8 mouse cellular contexts compared by ENCODE assay signal in the genomic region with DNA sequence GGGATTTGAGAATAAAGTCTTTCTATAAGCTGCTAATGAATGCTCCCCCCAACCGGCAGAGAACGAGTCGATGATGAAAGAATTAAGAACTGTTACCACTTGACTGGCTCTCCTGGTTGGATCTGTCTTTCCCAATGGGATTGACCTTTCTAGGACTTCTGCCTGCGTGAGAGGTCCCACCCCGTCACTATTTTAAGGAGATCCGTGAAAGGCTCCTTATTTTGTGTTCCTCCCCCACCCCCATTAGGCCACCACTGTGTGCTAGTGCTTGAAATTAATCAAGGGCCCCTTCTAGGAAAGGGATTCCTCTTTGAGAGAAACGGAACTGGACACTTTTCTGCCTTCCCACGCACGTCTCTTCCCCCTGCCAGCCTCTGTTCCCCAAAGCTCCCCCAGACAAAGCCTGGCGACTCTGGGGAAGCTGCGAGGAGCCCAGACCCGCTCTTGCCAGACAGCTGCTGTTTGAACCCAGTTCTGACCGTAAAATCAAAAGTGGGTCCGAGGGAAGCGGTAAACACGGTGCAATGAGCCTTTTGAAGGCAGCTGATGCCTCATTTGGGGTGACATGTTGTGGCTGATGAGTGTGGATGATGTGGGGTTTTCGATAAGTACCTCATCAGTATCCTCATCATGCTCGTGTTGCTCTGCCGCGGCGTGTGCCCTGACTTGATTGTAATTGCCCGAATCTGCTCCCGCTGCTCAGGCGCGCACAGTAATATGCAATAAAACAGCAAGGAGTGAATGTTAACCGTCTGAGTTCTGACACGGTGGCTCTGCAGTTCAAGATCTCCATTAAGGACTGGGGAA. TPM values are rescaled to one million over a fixed set of nuclear protein-coding genes. Genes with fewer than 3 reads are reported as not detected.
DNase-seq lines count a peak whose midpoint lies in the region; ATAC-seq and TF ChIP-seq lines count a peak whose summit lies in the region.

No protein-coding gene starts in this region.

- no peak for DNase-seq in gastrocnemius, adult 2 months
- no peak for DNase-seq in gastrocnemius, postnatal 14 days
- no peak for DNase-seq in ES-E14 (ENCODE audit: low read depth, low spot score)
- no peak for DNase-seq in liver, postnatal 0 days
- no peak for DNase-seq in cerebellum, adult 8-10 months
- DNase-seq in thymus, postnatal 36 days = no peak

- peak overlapping the region; percentile 75 for H3K4me2 ChIP-seq in forebrain, embryonic 16.5 days (ENCODE audit: low read length)
- peak overlapping the region; percentile 66 for H3K4me2 ChIP-seq in liver, postnatal 0 days (ENCODE audit: low read depth, low read length)

- no peaks in the 10 kb centered on the region for H3K9me3 ChIP-seq in ES-E14 (ENCODE audit: control insufficient read depth, insufficient read depth, low read depth, low read length)
- H3K9me3 ChIP-seq in forebrain, embryonic 16.5 days (ENCODE audit: control insufficient read depth, low read length) = no peaks in the 10 kb centered on the region
- H3K9me3 ChIP-seq in liver, postnatal 0 days (ENCODE audit: low read length) = no peaks in the 10 kb centered on the region

- no peaks in the 10 kb centered on the region for H3K36me3 ChIP-seq in ES-E14 (ENCODE audit: control insufficient read depth, insufficient read depth, low read length, poor library complexity, severe bottlenecking)
- H3K36me3 ChIP-seq in forebrain, embryonic 16.5 days (ENCODE audit: control insufficient read depth, insufficient read depth) = no peaks in the 10 kb centered on the region
- H3K36me3 ChIP-seq in liver, postnatal 0 days (replicated peaks; ENCODE audit: insufficient read depth, low read length) = no peaks in the 10 kb centered on the region

- H3K4me1 ChIP-seq in ES-E14 (ENCODE audit: control insufficient read depth in 2 of 2, insufficient read depth in 2 of 2, low read length in 2 of 2, poor library complexity in 1 of 2) = peaks cover 19 to 23% of the 10 kb centered on the region in 2 experiments
- H3K4me1 ChIP-seq in forebrain, embryonic 16.5 days (replicated peaks; ENCODE audit: control insufficient read depth, insufficient read depth, low read length) = peaks cover 18% of the 10 kb centered on the region
- H3K4me1 ChIP-seq in liver, postnatal 0 days (ENCODE audit: insufficient read depth) = no peaks in the 10 kb centered on the region; the same call in 1 of the 2 replicates
- peaks cover 11% of the 10 kb centered on the region for H3K4me1 ChIP-seq in olfactory bulb, adult 2 months (ENCODE audit: control insufficient read depth, insufficient read depth, low read length)

- TF ChIP-seq EP300 in liver, postnatal 0 days (IDR thresholded peaks at IDR 0.05; ENCODE audit: low read depth) = no peak

- peaks cover 5% of the 10 kb centered on the region; the same call in 1 of the 2 replicates for H3K27me3 ChIP-seq in forebrain, embryonic 16.5 days (replicated peaks; ENCODE audit: control insufficient read depth, insufficient read depth, low read length)
- H3K27me3 ChIP-seq in liver, postnatal 0 days (ENCODE audit: insufficient read depth, low read length) = no peaks in the 10 kb centered on the region

- TF ChIP-seq POLR2A in olfactory bulb, adult 2 months (IDR thresholded peaks at IDR 0.05; ENCODE audit: insufficient read depth, low read depth, low read length) = no peak

- in situ Hi-C loops in ES-E14 (cut with MboI; ENCODE audit: low sequenced_read_pairs in 2 of 2, unreplicated experiment in 2 of 2) = no loop called here

- no peak overlapping the region for H3K27ac ChIP-seq in gastrocnemius, adult 2 months
- H3K27ac ChIP-seq in ES-E14 (ENCODE audit: insufficient read depth, low read depth, low read length, poor library complexity, severe bottlenecking) = no peak overlapping the region; the same call in 1 of the 2 replicates
- H3K27ac ChIP-seq in forebrain, embryonic 16.5 days (ENCODE audit: low read length) = peak overlapping the region; percentile 58; the same call in 1 of the 2 replicates
- no peak overlapping the region for H3K27ac ChIP-seq in liver, postnatal 0 days (ENCODE audit: low read depth)
- H3K27ac ChIP-seq in olfactory bulb, adult 2 months (ENCODE audit: insufficient read depth, low read depth, low read length) = no peak overlapping the region

- intact Hi-C loops in gastrocnemius, adult 2 months (cut with DNase I) = no loop called here
- intact Hi-C loops in gastrocnemius, postnatal 14 days (cut with DNase I; ENCODE audit: low total_unique reads) = no loop called here

- H3K9ac ChIP-seq in ES-E14 (ENCODE audit: insufficient read depth, low read depth, low read length, poor library complexity, severe bottlenecking) = peak overlapping the region; percentile 14; the same call in 1 of the 2 replicates
- peak overlapping the region; percentile 59 for H3K9ac ChIP-seq in forebrain, embryonic 16.5 days (replicated peaks; ENCODE audit: low read depth, low read length)
- H3K9ac ChIP-seq in liver, postnatal 0 days (replicated peaks) = no peak overlapping the region

- peak overlapping the region; percentile 63 for H3K4me3 ChIP-seq in gastrocnemius, adult 2 months
- H3K4me3 ChIP-seq in ES-E14 (ENCODE audit: insufficient read depth in 1 of 2, low read depth in 1 of 2, low read length in 2 of 2, poor library complexity in 1 of 2, severe bottlenecking in 1 of 2) = peak overlapping the region; percentile 10 to 50
- H3K4me3 ChIP-seq in forebrain, embryonic 16.5 days (replicated peaks; ENCODE audit: low read length) = peak overlapping the region; percentile 45
- H3K4me3 ChIP-seq in liver, postnatal 0 days (ENCODE audit: low read depth, low read length) = peak overlapping the region; percentile 36
- H3K4me3 ChIP-seq in olfactory bulb, adult 2 months (ENCODE audit: insufficient read depth, low read depth, low read length) = peak overlapping the region; percentile 51

- 6% methylated on average over 27 of the region's 27 CpGs for WGBS in forebrain, embryonic 16.5 days
- WGBS in liver, postnatal 0 days (ENCODE audit: insufficient replicate concordance) = 16% methylated on average over 27 of the region's 27 CpGs
- 10% methylated on average over 27 of the region's 27 CpGs for WGBS in olfactory bulb, adult 2 months

- no peak for TF ChIP-seq CTCF in gastrocnemius, adult 2 months (IDR thresholded peaks at IDR 0.05)
- TF ChIP-seq CTCF in liver, postnatal 0 days (IDR thresholded peaks at IDR 0.05; ENCODE audit: low read depth) = no peak
- TF ChIP-seq CTCF in olfactory bulb, adult 2 months (IDR thresholded peaks at IDR 0.05; ENCODE audit: insufficient read depth, low read depth, low read length) = no peak

- ATAC-seq in forebrain, embryonic 16.5 days = peak; percentile 77
- ATAC-seq in liver, postnatal 0 days = no peak

TF ChIP-seq in ES-E14, 5 proteins besides CTCF, POLR2A, EP300 and RAD21:
- TF ChIP-seq ZNF384 (IDR thresholded peaks at IDR 0.05; ENCODE audit: low read depth, low read length) (no peak), CHD2 (IDR thresholded peaks at IDR 0.05; ENCODE audit: low read depth, low read length) (no peak), ZC3H11A (IDR thresholded peaks at IDR 0.05; ENCODE audit: borderline replicate concordance, low read depth, low read length) (no peak), MAFK (IDR thresholded peaks at IDR 0.05; ENCODE audit: insufficient read depth, low read depth, low read length) (no peak), HCFC1 (IDR thresholded peaks at IDR 0.05; ENCODE audit: borderline replicate concordance, insufficient read depth, low read length) (no peak)

RNA-seq across cellular contexts. Expression of gene Mbip, which starts 44.0 kb away (rescaled TPM):
- total RNA-seq in gastrocnemius, adult 2 months (2021) = 1 to 10 TPM; 6.5 to 7.4 TPM
- total RNA-seq in gastrocnemius, postnatal 14 days (2021) = 1 to 10 TPM; 6.4 to 8.3 TPM
- total RNA-seq in ES-E14 (2012; rRNA removed) = 21.7 and 22.4 TPM in 2 replicates
- polyA plus RNA-seq in forebrain, embryonic 16.5 days (2015; fragmentation: Nextera tagmentation; extraction: Ambion mirVana) = 47.7 and 49.8 TPM in 2 replicates
- 7.7 and 7.8 TPM in 2 replicates for polyA plus RNA-seq in liver, postnatal 0 days (2015; fragmentation: Nextera tagmentation; extraction: Ambion mirVana)
- polyA plus RNA-seq in olfactory bulb, adult 2 months (2012; ENCODE audit: insufficient read depth, insufficient read length, low replicate concordance, missing spikeins) = not detected in 2 replicates
